Mouse (Mus musculus): ENCODE measurements around the gene Fbxl17.

- TF ChIP-seq POLR2A (IDR thresholded peaks at IDR 0.05; ENCODE audit: insufficient read length, low read depth) = no peak
- no peak for TF ChIP-seq E2F4 (IDR thresholded peaks at IDR 0.05; ENCODE audit: insufficient read depth)
- no peak for TF ChIP-seq SRF (IDR thresholded peaks at IDR 0.05; ENCODE audit: control insufficient read depth, insufficient read length, low read depth)
- TF ChIP-seq MAX (IDR thresholded peaks at IDR 0.05; ENCODE audit: low read depth) = no peak
Observed at GRCm38 (mm10) chr17:63017605-63018167, 482.1 kb downstream of the Fbxl17 start.

Measured in myocyte (in vitro differentiated cells).